Comparison of ENCODE assay signal across 8 mouse cellular contexts in genomic region chr3:137952914-137953880, GRCm38 (mm10). TPM values are rescaled to one million over a fixed set of nuclear protein-coding genes. Genes with fewer than 3 reads are reported as not detected.
DNase-seq lines count a peak whose midpoint lies in the region; ATAC-seq lines count a peak whose summit lies in the region.

No protein-coding gene starts in this region.

- H3K36me3 ChIP-seq in hindbrain, embryonic 13.5 days: no peaks in the 10 kb centered on the region
- H3K36me3 ChIP-seq in limb, embryonic 10.5 days: no peaks in the 10 kb centered on the region
- no peaks in the 10 kb centered on the region for H3K36me3 ChIP-seq in midbrain, embryonic 11.5 days (ENCODE audit: control insufficient read depth, insufficient read depth, low read length)
- H3K36me3 ChIP-seq in stomach, embryonic 14.5 days (ENCODE audit: control insufficient read depth, insufficient read depth, low read length): no peaks in the 10 kb centered on the region

- no peaks in the 10 kb centered on the region for H3K9me3 ChIP-seq in hindbrain, embryonic 13.5 days
- no peaks in the 10 kb centered on the region for H3K9me3 ChIP-seq in limb, embryonic 10.5 days (replicated peaks)
- H3K9me3 ChIP-seq in midbrain, embryonic 11.5 days (ENCODE audit: control insufficient read depth, low read length): no peaks in the 10 kb centered on the region
- no peaks in the 10 kb centered on the region for H3K9me3 ChIP-seq in stomach, embryonic 14.5 days (ENCODE audit: control insufficient read depth, low read depth, low read length)

- WGBS in hindbrain, embryonic 13.5 days: 66% methylated on average over 14 of the region's 14 CpGs
- 66% methylated on average over 14 of the region's 14 CpGs for WGBS in limb, embryonic 10.5 days
- WGBS in midbrain, embryonic 11.5 days: 69% methylated on average over 14 of the region's 14 CpGs
- 61% methylated on average over 14 of the region's 14 CpGs for WGBS in stomach, embryonic 14.5 days

- peak overlapping the region; percentile 23 for H3K4me2 ChIP-seq in hindbrain, embryonic 13.5 days
- no peak overlapping the region for H3K4me2 ChIP-seq in midbrain, embryonic 11.5 days
- no peak overlapping the region for H3K4me2 ChIP-seq in stomach, embryonic 14.5 days (replicated peaks; ENCODE audit: low read depth, low read length)

- H3K27ac ChIP-seq in hindbrain, embryonic 13.5 days: peak overlapping the region; percentile 36; the same call in 1 of the 2 replicates
- H3K27ac ChIP-seq in limb, embryonic 10.5 days: peak overlapping the region; percentile 36
- H3K27ac ChIP-seq in midbrain, embryonic 11.5 days (ENCODE audit: low read depth, low read length): no peak overlapping the region
- H3K27ac ChIP-seq in stomach, embryonic 14.5 days (ENCODE audit: low read length): no peak overlapping the region

- H3K4me3 ChIP-seq in hindbrain, embryonic 13.5 days: no peak overlapping the region
- no peak overlapping the region for H3K4me3 ChIP-seq in limb, embryonic 10.5 days
- H3K4me3 ChIP-seq in midbrain, embryonic 11.5 days (ENCODE audit: low read depth, low read length): no peak overlapping the region
- no peak overlapping the region for H3K4me3 ChIP-seq in stomach, embryonic 14.5 days (ENCODE audit: low read depth, low read length)

- peak; percentile 56 for ATAC-seq in erythroblast, adult 5-6 weeks (replicated peaks; ENCODE audit: low FRiP score, poor library complexity, severe bottlenecking)
- peak; percentile 90 for ATAC-seq in hindbrain, embryonic 13.5 days (ENCODE audit: low FRiP score)
- peak; percentile 78; the same call in 1 of the 2 replicates for ATAC-seq in midbrain, embryonic 11.5 days (ENCODE audit: low FRiP score)
- ATAC-seq in stomach, embryonic 14.5 days (ENCODE audit: insufficient number of reproducible peaks, insufficient read depth, low FRiP score, low read depth): peak; percentile 42; the same call in 1 of the 2 replicates

- H3K27me3 ChIP-seq in hindbrain, embryonic 13.5 days: no peaks in the 10 kb centered on the region
- no peaks in the 10 kb centered on the region for H3K27me3 ChIP-seq in limb, embryonic 10.5 days (ENCODE audit: low read depth, poor library complexity, severe bottlenecking)
- H3K27me3 ChIP-seq in midbrain, embryonic 11.5 days (ENCODE audit: control insufficient read depth, insufficient read depth, low read length): no peaks in the 10 kb centered on the region
- H3K27me3 ChIP-seq in stomach, embryonic 14.5 days (ENCODE audit: control insufficient read depth, insufficient read depth, low read length): no peaks in the 10 kb centered on the region

- 0 out of 2 replicates have a peak overlapping the region, but pooled peaks have one; percentile 20 for H3K9ac ChIP-seq in hindbrain, embryonic 13.5 days
- H3K9ac ChIP-seq in midbrain, embryonic 11.5 days (ENCODE audit: low read length): no peak overlapping the region
- no peak overlapping the region for H3K9ac ChIP-seq in stomach, embryonic 14.5 days (replicated peaks; ENCODE audit: low read depth, low read length)

- DNase-seq in 3T3-L1 (ENCODE audit: low read depth, low spot score): peak; percentile 78
- peak; percentile 70 for DNase-seq in ES-CJ7 (ENCODE audit: low read depth, low spot score)
- DNase-seq in limb, embryonic 10.5 days (ENCODE audit: low spot score): peak; percentile 76
- DNase-seq in midbrain, embryonic 11.5 days (ENCODE audit: low spot score, missing footprints): peak; percentile 89
- DNase-seq in gastrocnemius, postnatal 25 days: no peak

- peaks cover 23% of the 10 kb centered on the region for H3K4me1 ChIP-seq in hindbrain, embryonic 13.5 days (replicated peaks)
- H3K4me1 ChIP-seq in limb, embryonic 10.5 days: peaks cover 39% of the 10 kb centered on the region
- H3K4me1 ChIP-seq in midbrain, embryonic 11.5 days (ENCODE audit: control insufficient read depth, insufficient read depth, low read length): peaks cover 8% of the 10 kb centered on the region; the same call in 1 of the 2 replicates
- H3K4me1 ChIP-seq in stomach, embryonic 14.5 days (ENCODE audit: control insufficient read depth, insufficient read depth, low read length): peaks cover 9% of the 10 kb centered on the region

RNA-seq across cellular contexts. Expression of gene Dapp1, which starts 28.1 kb away (rescaled TPM):
- 18.3 and 27.6 TPM in 2 replicates for total RNA-seq in erythroblast, adult 5-6 weeks (2015; ENCODE audit: low replicate concordance)
- total RNA-seq in erythroblast, adult 5-6 weeks (2017; ENCODE audit: low replicate concordance): 21.5 and 34.1 TPM in 2 replicates
- 1.8 and 1.9 TPM in 2 replicates for polyA plus RNA-seq in hindbrain, embryonic 13.5 days (2015; fragmentation: Nextera tagmentation; extraction: Ambion mirVana)
- polyA plus RNA-seq in limb, embryonic 10.5 days (2016; fragmentation: Nextera tagmentation; extraction: Ambion mirVana): 1.7 and 1.9 TPM in 2 replicates
- polyA plus RNA-seq in midbrain, embryonic 11.5 days (2014; fragmentation: Nextera tagmentation; extraction: Ambion mirVana): 3.2 and 3.4 TPM in 2 replicates
- polyA plus RNA-seq in stomach, embryonic 14.5 days (2014; fragmentation: Nextera tagmentation; extraction: Ambion mirVana): 12.0 and 14.7 TPM in 2 replicates
- total RNA-seq in gastrocnemius, postnatal 25 days (2021): 1 to 10 TPM in 1 of 2 experiments, under 1 TPM in 1; 0.84 to 1.3 TPM

RNA-seq across cellular contexts. Expression of gene Lamtor3, which starts 34.9 kb away (rescaled TPM):
- total RNA-seq in erythroblast, adult 5-6 weeks (2015; ENCODE audit: low replicate concordance): 31.6 and 47.8 TPM in 2 replicates
- total RNA-seq in erythroblast, adult 5-6 weeks (2017; ENCODE audit: low replicate concordance): 45.0 and 49.3 TPM in 2 replicates
- polyA plus RNA-seq in hindbrain, embryonic 13.5 days (2015; fragmentation: Nextera tagmentation; extraction: Ambion mirVana): 121 and 130 TPM in 2 replicates
- polyA plus RNA-seq in limb, embryonic 10.5 days (2016; fragmentation: Nextera tagmentation; extraction: Ambion mirVana): 84.0 and 87.3 TPM in 2 replicates
- polyA plus RNA-seq in midbrain, embryonic 11.5 days (2014; fragmentation: Nextera tagmentation; extraction: Ambion mirVana): 98.7 and 106 TPM in 2 replicates
- 110 and 119 TPM in 2 replicates for polyA plus RNA-seq in stomach, embryonic 14.5 days (2014; fragmentation: Nextera tagmentation; extraction: Ambion mirVana)
- total RNA-seq in gastrocnemius, postnatal 25 days (2021): 10 to 100 TPM; 48.5 to 55.8 TPM

Comparison
In these comparisons a context has a peak if more than half of its experiments do, and no peak if none do; other contexts are left out.
1. H3K27ac ChIP-seq: peak in hindbrain, embryonic 13.5 days (single experiment) and limb, embryonic 10.5 days (single experiment); none in midbrain, embryonic 11.5 days (single experiment) and stomach, embryonic 14.5 days (single experiment).
2. Peak in every context shown above with its lines, with median percentiles within 50 percentile points of each other: ATAC-seq.